In genomic region chr3:94482764-94483385, GRCm38 (mm10) we compare ENCODE assay signal across 9 mouse cellular contexts. TPM values are rescaled to one million over a fixed set of nuclear protein-coding genes. Genes with fewer than 3 reads are reported as not detected.
DNase-seq lines count a peak whose midpoint lies in the region; ATAC-seq and TF ChIP-seq lines count a peak whose summit lies in the region.
"Had no signal": no experiment of that assay in that cellular context is flagged by ENCODE, and none has a peak within 500 bp of the region (broad histone marks: within the 10 kb centered on the region; RNA-seq: fewer than 3 reads in every experiment).

No protein-coding gene starts in this region.

- H3K4me2 ChIP-seq in stomach, postnatal 0 days (replicated peaks; ENCODE audit: low read depth), result no peak overlapping the region
- H3K4me2 ChIP-seq: embryonic facial prominence, embryonic 13.5 days had no signal

- H3K36me3 ChIP-seq in forebrain, embryonic 10.5 days (replicated peaks), result peaks cover 22% of the 10 kb centered on the region
- H3K36me3 ChIP-seq in stomach, postnatal 0 days (ENCODE audit: control insufficient read depth, insufficient read depth, low read length), result no peaks in the 10 kb centered on the region
- no peaks in the 10 kb centered on the region for H3K36me3 ChIP-seq in kidney, adult 2 months (ENCODE audit: control insufficient read depth, insufficient read depth, low read length)
- H3K36me3 ChIP-seq: embryonic facial prominence, embryonic 13.5 days had no signal

- no peak overlapping the region for H3K4me3 ChIP-seq in forebrain, embryonic 10.5 days
- H3K4me3 ChIP-seq in stomach, postnatal 0 days (ENCODE audit: low read depth, low read length), result no peak overlapping the region
- H3K4me3 ChIP-seq in kidney, adult 2 months (ENCODE audit: insufficient read depth, low read depth, low read length), result no peak overlapping the region
- H3K4me3 ChIP-seq: embryonic facial prominence, embryonic 13.5 days had no signal

- peaks cover 98% of the 10 kb centered on the region for H3K4me1 ChIP-seq in forebrain, embryonic 10.5 days
- H3K4me1 ChIP-seq in stomach, postnatal 0 days (replicated peaks; ENCODE audit: control insufficient read depth, insufficient read depth), result no peaks in the 10 kb centered on the region
- H3K4me1 ChIP-seq in kidney, adult 2 months (ENCODE audit: control insufficient read depth, insufficient read depth, low read length), result no peaks in the 10 kb centered on the region

- no peak for TF ChIP-seq EP300 in stomach, postnatal 0 days (optimal IDR thresholded peaks at IDR 0.05)

- H3K27ac ChIP-seq in forebrain, embryonic 10.5 days, result peak overlapping the region; percentile 85
- H3K27ac ChIP-seq in stomach, postnatal 0 days (replicated peaks), result 0 out of 2 replicates have a peak overlapping the region, but pooled peaks have one; percentile 49
- H3K27ac ChIP-seq in kidney, adult 2 months (ENCODE audit: insufficient read depth, low read depth, low read length), result no peak overlapping the region
- H3K27ac ChIP-seq: embryonic facial prominence, embryonic 13.5 days had no signal

- peak; percentile 47 for DNase-seq in adrenal gland, adult 8-10 months
- DNase-seq in adrenal gland, postnatal 4 days (ENCODE audit: low spot score in 2 of 2), result no peak
- DNase-seq in 3T3-L1 (ENCODE audit: low read depth, low spot score), result peak; percentile 77
- no peak for DNase-seq in forebrain, embryonic 10.5 days (ENCODE audit: extremely low spot score, low spot score)
- peak; percentile 68 for DNase-seq in lung, postnatal 25 days (ENCODE audit: low spot score)
- DNase-seq in stomach, postnatal 0 days (ENCODE audit: low spot score), result peak; percentile 63
- DNase-seq in embryo, embryonic 11 days, result no peak
- DNase-seq in kidney, adult 2 months, result no peak

- H3K9me3 ChIP-seq in forebrain, embryonic 10.5 days, result no peaks in the 10 kb centered on the region
- no peaks in the 10 kb centered on the region for H3K9me3 ChIP-seq in stomach, postnatal 0 days (ENCODE audit: control insufficient read depth, low read length)
- H3K9me3 ChIP-seq: embryonic facial prominence, embryonic 13.5 days had no signal

- no peak for TF ChIP-seq CTCF in stomach, postnatal 0 days (IDR thresholded peaks at IDR 0.05; ENCODE audit: low read depth)
- TF ChIP-seq CTCF in kidney, adult 2 months (conservative IDR thresholded peaks at IDR 0.05; ENCODE audit: insufficient read depth, insufficient read length, low read depth, low read length), result no peak

- WGBS in forebrain, embryonic 10.5 days, result 84% methylated on average over 17 of the region's 17 CpGs
- WGBS in stomach, postnatal 0 days, result 73% methylated on average over 17 of the region's 17 CpGs
- 88% methylated on average over 17 of the region's 17 CpGs for WGBS in kidney, adult 2 months

- H3K9ac ChIP-seq in stomach, postnatal 0 days (ENCODE audit: low read length), result no peak overlapping the region
- H3K9ac ChIP-seq: embryonic facial prominence, embryonic 13.5 days had no signal

- TF ChIP-seq POLR2A in kidney, adult 2 months (IDR thresholded peaks at IDR 0.05; ENCODE audit: low read depth, low read length), result no peak

- H3K27me3 ChIP-seq in forebrain, embryonic 10.5 days (ENCODE audit: poor library complexity, severe bottlenecking), result peaks cover 43% of the 10 kb centered on the region
- no peaks in the 10 kb centered on the region for H3K27me3 ChIP-seq in stomach, postnatal 0 days (ENCODE audit: control insufficient read depth, insufficient read depth, low read length)
- H3K27me3 ChIP-seq in kidney, adult 2 months (replicated peaks; ENCODE audit: control insufficient read depth, insufficient read depth, low read length), result no peaks in the 10 kb centered on the region

- ATAC-seq in stomach, postnatal 0 days (ENCODE audit: low FRiP score, low TSS enrichment), result peak; percentile 65

RNA-seq across cellular contexts. Expression of gene Riiad1, which starts 2.7 kb away (rescaled TPM):
- 1 to 10 TPM; 2.4 to 8.5 (median 3.3) TPM for total RNA-seq in adrenal gland, adult 8-10 months (2022)
- 1 to 10 TPM; 7.1 to 7.4 TPM for total RNA-seq in adrenal gland, postnatal 4 days (2021)
- polyA plus RNA-seq in forebrain, embryonic 10.5 days (2016; fragmentation: Nextera tagmentation; extraction: Ambion mirVana), result 6.0 and 6.9 TPM in 2 replicates
- polyA plus RNA-seq in stomach, postnatal 0 days (2015; fragmentation: Nextera tagmentation; extraction: Ambion mirVana), result 3.2 and 3.5 TPM in 2 replicates
- polyA plus RNA-seq in kidney, adult 2 months (2012; rRNA removed), result 0.39 and 0.47 TPM in 2 replicates

RNA-seq across cellular contexts. Expression of gene Celf3, which starts 4.8 kb away (rescaled TPM):
- 10 to 100 TPM; 17.7 to 38.7 (median 29.4) TPM for total RNA-seq in adrenal gland, adult 8-10 months (2022)
- total RNA-seq in adrenal gland, postnatal 4 days (2021), result 10 to 100 TPM; 50.3 to 56.4 TPM
- polyA plus RNA-seq in forebrain, embryonic 10.5 days (2016; fragmentation: Nextera tagmentation; extraction: Ambion mirVana), result 34.7 and 46.8 TPM in 2 replicates
- 11.0 and 11.6 TPM in 2 replicates for polyA plus RNA-seq in stomach, postnatal 0 days (2015; fragmentation: Nextera tagmentation; extraction: Ambion mirVana)
- 1.6 and 2.2 TPM in 2 replicates for polyA plus RNA-seq in kidney, adult 2 months (2012; rRNA removed)

RNA-seq across cellular contexts. Expression of gene Oaz3, which starts 39.2 kb away (rescaled TPM):
- total RNA-seq in adrenal gland, adult 8-10 months (2022), result not detected
- not detected for total RNA-seq in adrenal gland, postnatal 4 days (2021)
- 0.62 and 0.81 TPM in 2 replicates for polyA plus RNA-seq in forebrain, embryonic 10.5 days (2016; fragmentation: Nextera tagmentation; extraction: Ambion mirVana)
- 0.21 and 0.28 TPM in 2 replicates for polyA plus RNA-seq in stomach, postnatal 0 days (2015; fragmentation: Nextera tagmentation; extraction: Ambion mirVana)
- polyA plus RNA-seq in kidney, adult 2 months (2012; rRNA removed), result 0.25 and 1.0 TPM in 2 replicates
- polyA plus RNA-seq: embryonic facial prominence, embryonic 13.5 days had no signal

RNA-seq across cellular contexts. Expression of gene Mrpl9, which starts 39.8 kb away (rescaled TPM):
- total RNA-seq in adrenal gland, adult 8-10 months (2022), result 10 to 100 TPM; 69.1 to 73.5 (median 71.4) TPM
- total RNA-seq in adrenal gland, postnatal 4 days (2021), result 10 to 100 TPM; 75.0 to 75.3 TPM
- 70.9 and 74.5 TPM in 2 replicates for polyA plus RNA-seq in forebrain, embryonic 10.5 days (2016; fragmentation: Nextera tagmentation; extraction: Ambion mirVana)
- 47.6 and 50.7 TPM in 2 replicates for polyA plus RNA-seq in stomach, postnatal 0 days (2015; fragmentation: Nextera tagmentation; extraction: Ambion mirVana)
- 39.2 and 47.8 TPM in 2 replicates for polyA plus RNA-seq in kidney, adult 2 months (2012; rRNA removed)

Comparison
In these comparisons a context has a peak if more than half of its experiments do, and no peak if none do; other contexts are left out.
1. DNase-seq: peak in adrenal gland, adult 8-10 months (single experiment), 3T3-L1 (single experiment), lung, postnatal 25 days (single experiment) and stomach, postnatal 0 days (single experiment); none in adrenal gland, postnatal 4 days (0 of 2), forebrain, embryonic 10.5 days (single experiment), embryo, embryonic 11 days (single experiment) and kidney, adult 2 months (single experiment).